Comparison of ENCODE assay signal across 11 mouse cellular contexts in the genomic region with DNA sequence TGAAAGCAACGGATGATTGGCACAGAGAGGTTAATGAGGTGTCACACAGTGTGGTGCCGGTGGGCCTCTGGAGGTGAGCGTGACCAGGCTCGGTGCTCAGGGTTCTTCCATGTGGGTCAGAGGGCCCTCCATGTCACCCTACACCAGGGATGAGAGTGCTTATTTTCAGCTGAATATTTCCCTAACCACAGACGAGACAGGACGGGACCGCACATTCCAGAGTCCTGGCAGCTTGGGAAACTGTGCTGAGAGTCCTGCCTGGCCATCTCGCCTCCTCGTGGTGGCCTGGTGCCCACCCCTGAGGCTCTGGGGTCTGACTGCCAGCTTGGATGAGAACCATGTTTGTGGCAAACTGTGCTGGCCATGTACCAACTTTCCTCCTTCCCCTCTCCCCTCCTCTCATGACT. TPM values are rescaled to one million over a fixed set of nuclear protein-coding genes. Genes with fewer than 3 reads are reported as not detected.
A peak's percentile ranks its signal among the peaks of the same experiment; 100 is the strongest.
DNase-seq lines count a peak whose midpoint lies in the region; ATAC-seq and TF ChIP-seq lines count a peak whose summit lies in the region.
"Had no signal": no experiment of that assay in that cellular context is flagged by ENCODE, and none has a peak within 500 bp of the region (broad histone marks: within the 10 kb centered on the region; RNA-seq: fewer than 3 reads in every experiment).

No protein-coding gene starts in this region.

- H3K27me3 ChIP-seq in kidney, embryonic 16.5 days (ENCODE audit: insufficient read depth, low read length): no peaks in the 10 kb centered on the region

- ATAC-seq in kidney, embryonic 16.5 days (ENCODE audit: low FRiP score, low TSS enrichment): peak; percentile 60; the same call in 1 of the 2 replicates
- no peak for ATAC-seq in monocyte, adult 5-6 weeks (replicated peaks; ENCODE audit: insufficient number of reproducible peaks, low FRiP score, low TSS enrichment, poor library complexity, severe bottlenecking)
- ATAC-seq: lung, postnatal 0 days had no signal

- peak overlapping the region; percentile 54 for H3K27ac ChIP-seq in gastrocnemius, adult 2 months
- H3K27ac ChIP-seq in kidney, embryonic 16.5 days (ENCODE audit: low read length): no peak overlapping the region

- H3K4me3 ChIP-seq in gastrocnemius, adult 2 months: no peak overlapping the region
- H3K4me3 ChIP-seq in kidney, embryonic 16.5 days (ENCODE audit: low read length): no peak overlapping the region

- no peaks in the 10 kb centered on the region for H3K36me3 ChIP-seq in kidney, embryonic 16.5 days (ENCODE audit: insufficient read depth, low read length)

- intact Hi-C loops in gastrocnemius, adult 2 months (cut with DNase I): no loop called here
- intact Hi-C loops in gastrocnemius, postnatal 36 days (cut with DNase I): no loop called here

- no peak for TF ChIP-seq CTCF in gastrocnemius, adult 2 months (IDR thresholded peaks at IDR 0.05)

- peak; percentile 47 for DNase-seq in gastrocnemius, adult 2 months
- no peak for DNase-seq in gastrocnemius, postnatal 36 days
- no peak for DNase-seq in kidney, postnatal 4 days
- DNase-seq in Muller cell, postnatal 12 days (ENCODE audit: inconsistent ontology term): peak; percentile 99
- DNase-seq in fibroblast of lung, adult 2 months (ENCODE audit: low read depth): peak; percentile 94
- no peak for DNase-seq in T-cell, adult 2 months (ENCODE audit: low spot score)
- DNase-seq: cerebellum, adult 11 months; right cerebral cortex, postnatal 14 days had no signal

- H3K9ac ChIP-seq in kidney, embryonic 16.5 days (replicated peaks; ENCODE audit: low read length): no peak overlapping the region

- H3K4me2 ChIP-seq in kidney, embryonic 16.5 days (replicated peaks; ENCODE audit: low read depth, low read length): no peak overlapping the region

- H3K9me3 ChIP-seq in kidney, embryonic 16.5 days (ENCODE audit: low read length): no peaks in the 10 kb centered on the region

- H3K4me1 ChIP-seq in kidney, embryonic 16.5 days (ENCODE audit: insufficient read depth, low read length): peaks cover 12% of the 10 kb centered on the region

- WGBS in kidney, embryonic 16.5 days: 44% methylated on average over 9 of the region's 9 CpGs

RNA-seq across cellular contexts. Expression of gene Slc6a6, which starts 36.5 kb away (rescaled TPM):
- 10 to 100 TPM; 67.0 to 91.9 TPM for total RNA-seq in gastrocnemius, adult 2 months (2021)
- 10 to 100 TPM; 66.3 to 70.0 TPM for total RNA-seq in gastrocnemius, postnatal 36 days (2021)
- polyA plus RNA-seq in kidney, embryonic 16.5 days (2015; fragmentation: Nextera tagmentation; extraction: Ambion mirVana): 82.9 and 96.3 TPM in 2 replicates
- total RNA-seq in monocyte, adult 5-6 weeks (2017): 63.2 to 87.6 TPM (median 76.2 TPM) in 3 replicates

Comparison
In these comparisons a context has a peak if more than half of its experiments do, and no peak if none do; other contexts are left out.
1. DNase-seq: peak in gastrocnemius, adult 2 months (single experiment), Muller cell, postnatal 12 days (single experiment) and fibroblast of lung, adult 2 months (single experiment); none in gastrocnemius, postnatal 36 days (0 of 2), kidney, postnatal 4 days (0 of 2) and T-cell, adult 2 months (single experiment).